Mouse (Mus musculus) midbrain, postnatal 0 days (tissue): ENCODE results near the gene Xaf1. TPM values are rescaled to one million over a fixed set of nuclear protein-coding genes. Genes with fewer than 3 reads are reported as not detected.

Experiments used
- ATAC-seq: fragments of 200-750 bp; cut with Nextera tagmentation; 2 replicates; pipeline ENCODE4 v1.8.0; 2017; ENCODE audit warnings: moderate number of reproducible peaks, mild to moderate bottlenecking, moderate TSS enrichment, moderate library complexity; ENCODE audit not compliant: low FRiP score
- DNase-seq: peaks from one replicate; pipeline ENCODE4 v3.0.0-alpha.2; 2015; ENCODE audit warnings: low spot score
- H3K27ac ChIP-seq: fragments of 300-500 bp; sonication (generic); 2 replicates; pipeline ENCODE4 v1.5.1; 2014; ENCODE audit warnings: low read depth, mild to moderate bottlenecking, low read length, mixed read lengths
- H3K27me3 ChIP-seq: fragments of 300-500 bp; sonication (generic); 2 replicates; pipeline ENCODE4 v1.6.1; 2014; ENCODE audit warnings: low read length, control low read depth, mixed read lengths; ENCODE audit not compliant: insufficient read depth
- H3K36me3 ChIP-seq: fragments of 300-500 bp; sonication (generic); 2 replicates; pipeline ENCODE4 v1.6.1; 2014; ENCODE audit warnings: low read length, control low read depth, mixed read lengths; ENCODE audit not compliant: insufficient read depth
- H3K4me1 ChIP-seq: fragments of 300-500 bp; sonication (generic); 2 replicates; pipeline ENCODE4 v1.6.1; 2014; ENCODE audit warnings: mild to moderate bottlenecking, control low read depth, antibody characterized with exemption, low read length, mixed read lengths; ENCODE audit not compliant: insufficient read depth
- H3K4me2 ChIP-seq: fragments of 300-500 bp; sonication (generic); 2 replicates; pipeline ENCODE4 v1.6.1; 2014; ENCODE audit warnings: low read depth, mild to moderate bottlenecking, low read length, mixed read lengths; ENCODE audit not compliant: poor library complexity, severe bottlenecking
- H3K4me3 ChIP-seq: fragments of 300-500 bp; sonication (generic); 2 replicates; pipeline ENCODE4 v1.5.1; 2014; ENCODE audit warnings: low read depth, mild to moderate bottlenecking, low read length, moderate library complexity
- H3K9ac ChIP-seq: fragments of 300-500 bp; sonication (generic); replicated peaks from 2 replicates; pipeline ENCODE4 v1.6.1; 2014; ENCODE audit warnings: mild to moderate bottlenecking, low read length, moderate library complexity, mixed read lengths; ENCODE audit not compliant: poor library complexity, severe bottlenecking
- H3K9me3 ChIP-seq: fragments of 300-500 bp; sonication (generic); 2 replicates; pipeline ENCODE4 v1.6.1; 2016; ENCODE audit warnings: low read length, control low read depth
- CTCF ChIP-seq: IDR thresholded peaks from 2 replicates; pipeline ENCODE4 v1.5.1; 2016; ENCODE audit warnings: antibody characterized with exemption, mild to moderate bottlenecking
- whole genome bisulfite sequencing: fragments of 180-500 bp; shearing (Covaris S2); extraction: QIAGEN DNeasy Blood & Tissue Kit; methylation state at CpG from one replicate; pipeline ENCODE4 v1.1.7; 2014; 5-methylcytosine and 5-hydroxymethylcytosine counted together
- polyA plus RNA-seq: library from polyadenylated mRNA; unstranded; fragments of >200 nt; fragmentation: Nextera tagmentation; extraction: Ambion mirVana; gene quantifications from 2 replicates; pipeline ENCODE4 v1.2.1, GENCODE M21; 2015
- total RNA-seq: library from RNA; depleted of rRNA; stranded (reverse); fragments of >200 nt; gene quantifications from 2 replicates; pipeline ENCODE4 v1.2.3, GENCODE M21; 2014

Xaf1 gene
- total and polyA plus RNA-seq, 2 experiments from 2014 or later, result 0.93 to 6.0 TPM

GRCm38 (mm10) chr11:72284532-72285182, 16.8 kb upstream of the Xaf1 start:
- 84% methylated on average over 14 of the region's 14 CpGs for WGBS
- DNase-seq, result no peak
- TF ChIP-seq CTCF, result no peak
- Histone ChIP-seq H3K36me3 (no peaks in the 10 kb centered on the region), H3K4me3 (no peak overlapping the region), H3K27ac (no peak overlapping the region), H3K27me3 (no peaks in the 10 kb centered on the region), H3K9ac (no peak overlapping the region), H3K9me3 (no peaks in the 10 kb centered on the region), H3K4me1 (no peaks in the 10 kb centered on the region), H3K4me2 (no peak overlapping the region)
- no peak for ATAC-seq

GRCm38 (mm10) chr11:72285971-72286480, 15.4 kb upstream of the Xaf1 start:
- Histone ChIP-seq H3K9me3 (no peaks in the 10 kb centered on the region), H3K4me1 (no peaks in the 10 kb centered on the region), H3K4me3 (no peak overlapping the region), H3K36me3 (no peaks in the 10 kb centered on the region), H3K9ac (no peak overlapping the region), H3K27me3 (no peaks in the 10 kb centered on the region), H3K27ac (no peak overlapping the region), H3K4me2 (no peak overlapping the region)
- DNase-seq (no peak), ATAC-seq (no peak)
- WGBS, result 76% methylated on average over 6 of the region's 6 CpGs
- TF ChIP-seq CTCF, result no peak

- no peaks in the 10 kb centered on the region for H3K4me1 ChIP-seq
- H3K27ac ChIP-seq, result no peak overlapping the region
- no peak for DNase-seq
- no peaks in the 10 kb centered on the region for H3K27me3 ChIP-seq
- no peaks in the 10 kb centered on the region for H3K36me3 ChIP-seq
- no peak for ATAC-seq
- 83% methylated on average over 3 of the region's 3 CpGs for WGBS
- H3K9me3 ChIP-seq, result no peaks in the 10 kb centered on the region
- no peak for TF ChIP-seq CTCF
- H3K4me3 ChIP-seq, result no peak overlapping the region
- no peak overlapping the region for H3K9ac ChIP-seq
- H3K4me2 ChIP-seq, result no peak overlapping the region
Observed at GRCm38 (mm10) chr11:72286651-72287050, 14.8 kb upstream of the Xaf1 start.

- ATAC-seq, result no peak
- no peak overlapping the region for H3K27ac ChIP-seq
- H3K27me3 ChIP-seq, result no peaks in the 10 kb centered on the region
- no peaks in the 10 kb centered on the region for H3K36me3 ChIP-seq
- 85% methylated on average over 2 of the region's 2 CpGs for WGBS
- DNase-seq, result no peak
- no peak for TF ChIP-seq CTCF
- H3K9me3 ChIP-seq, result no peaks in the 10 kb centered on the region
- H3K9ac ChIP-seq, result no peak overlapping the region
- no peak overlapping the region for H3K4me3 ChIP-seq
- no peaks in the 10 kb centered on the region for H3K4me1 ChIP-seq
- no peak overlapping the region for H3K4me2 ChIP-seq
Observed at GRCm38 (mm10) chr11:72287126-72287525, 14.3 kb upstream of the Xaf1 start.

- Histone ChIP-seq H3K9ac (no peak overlapping the region), H3K27me3 (no peaks in the 10 kb centered on the region), H3K27ac (no peak overlapping the region), H3K9me3 (no peaks in the 10 kb centered on the region), H3K4me1 (no peaks in the 10 kb centered on the region), H3K36me3 (no peaks in the 10 kb centered on the region), H3K4me3 (no peak overlapping the region), H3K4me2 (no peak overlapping the region)
- ATAC-seq, result no peak
- 88% methylated on average over 3 of the region's 3 CpGs for WGBS
- no peak for TF ChIP-seq CTCF
- no peak for DNase-seq
Observed at GRCm38 (mm10) chr11:72287543-72287942, 13.9 kb upstream of the Xaf1 start.

- 80% methylated on average over 2 of the region's 2 CpGs for WGBS
- H3K9me3 ChIP-seq, result no peaks in the 10 kb centered on the region
- H3K27me3 ChIP-seq, result no peaks in the 10 kb centered on the region
- H3K4me2 ChIP-seq, result no peak overlapping the region
- ATAC-seq, result no peak
- no peaks in the 10 kb centered on the region for H3K4me1 ChIP-seq
- DNase-seq, result no peak
- no peak for TF ChIP-seq CTCF
- no peak overlapping the region for H3K9ac ChIP-seq
- H3K4me3 ChIP-seq, result no peak overlapping the region
- no peaks in the 10 kb centered on the region for H3K36me3 ChIP-seq
- H3K27ac ChIP-seq, result no peak overlapping the region
Observed at GRCm38 (mm10) chr11:72293116-72293515, 8.3 kb upstream of the Xaf1 start.
